Mouse (Mus musculus): ENCODE data around the gene Tiam1.
A peak's percentile ranks its signal among the peaks of the same experiment; 100 is the strongest.

The Tiam1 gene

GRCm38 (mm10) chr16:89912686-89913375, 230.7 kb downstream of the Tiam1 start:
- no peak for DNase-seq (ENCODE audit: low read depth)

GRCm38 (mm10) chr16:89909393-89910068, 234.0 kb downstream of the Tiam1 start:
- DNase-seq (ENCODE audit: low read depth): no peak

DNA sequence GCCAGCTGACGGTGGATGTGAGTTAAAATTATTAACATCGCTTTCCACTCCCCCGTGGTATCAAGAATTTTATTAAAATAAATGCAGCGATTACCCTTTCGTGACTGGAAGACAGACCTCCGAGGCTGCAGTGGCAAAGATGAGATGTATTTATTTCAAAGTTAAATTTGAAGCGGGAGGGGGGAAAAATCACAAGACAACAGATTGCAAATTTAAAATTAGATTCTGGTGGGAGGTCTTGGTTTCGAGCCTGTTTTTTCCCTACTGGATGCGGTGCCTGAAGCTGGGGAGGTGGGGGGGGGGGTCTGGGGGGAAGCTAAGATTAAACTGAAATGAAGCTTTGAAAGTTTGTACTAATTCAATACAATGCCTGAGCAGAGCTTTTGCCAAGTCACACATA, 235.9 kb downstream of the Tiam1 start:
- DNase-seq (ENCODE audit: low read depth): no peak

GRCm38 (mm10) chr16:89906909-89907308, 236.7 kb downstream of the Tiam1 start:
- DNase-seq (ENCODE audit: low read depth): no peak

- DNase-seq (ENCODE audit: low read depth): peak; percentile 63
Measured at GRCm38 (mm10) chr16:89905730-89906305, 237.8 kb downstream of the Tiam1 start.

- peak; percentile 28 for DNase-seq (ENCODE audit: low read depth)
Measured at GRCm38 (mm10) chr16:89904121-89904520, 239.4 kb downstream of the Tiam1 start.

GRCm38 (mm10) chr16:89902578-89903304, 240.8 kb downstream of the Tiam1 start:
- DNase-seq (ENCODE audit: low read depth): no peak

DNA sequence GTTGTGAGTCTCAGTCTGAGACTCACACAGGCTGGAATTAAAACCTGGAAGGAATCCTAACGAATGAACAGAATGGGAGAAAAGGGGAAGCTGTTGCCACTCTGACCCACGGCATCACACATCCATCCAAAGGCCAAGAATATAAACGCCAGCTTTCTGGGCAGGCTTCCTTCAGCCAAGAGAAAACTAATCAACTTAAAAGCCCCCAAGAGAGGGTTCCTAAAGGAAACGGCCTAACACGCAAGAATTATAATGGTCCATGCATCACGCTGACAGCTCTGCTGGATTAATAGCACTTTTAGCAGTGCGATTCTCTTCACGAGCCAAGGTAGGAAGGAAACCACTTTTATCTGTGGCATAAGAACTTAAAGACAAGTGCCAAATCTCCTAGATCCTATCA, 242.9 kb downstream of the Tiam1 start:
- DNase-seq (ENCODE audit: low read depth): no peak

GRCm38 (mm10) chr16:89899192-89899591, 244.4 kb downstream of the Tiam1 start:
- no peak for DNase-seq (ENCODE audit: low read depth)

GRCm38 (mm10) chr16:89898299-89898625, 245.3 kb downstream of the Tiam1 start:
- no peak for DNase-seq (ENCODE audit: low read depth)

- DNase-seq (ENCODE audit: low read depth): no peak
Measured at GRCm38 (mm10) chr16:89897547-89898298, 245.8 kb downstream of the Tiam1 start.

DNA sequence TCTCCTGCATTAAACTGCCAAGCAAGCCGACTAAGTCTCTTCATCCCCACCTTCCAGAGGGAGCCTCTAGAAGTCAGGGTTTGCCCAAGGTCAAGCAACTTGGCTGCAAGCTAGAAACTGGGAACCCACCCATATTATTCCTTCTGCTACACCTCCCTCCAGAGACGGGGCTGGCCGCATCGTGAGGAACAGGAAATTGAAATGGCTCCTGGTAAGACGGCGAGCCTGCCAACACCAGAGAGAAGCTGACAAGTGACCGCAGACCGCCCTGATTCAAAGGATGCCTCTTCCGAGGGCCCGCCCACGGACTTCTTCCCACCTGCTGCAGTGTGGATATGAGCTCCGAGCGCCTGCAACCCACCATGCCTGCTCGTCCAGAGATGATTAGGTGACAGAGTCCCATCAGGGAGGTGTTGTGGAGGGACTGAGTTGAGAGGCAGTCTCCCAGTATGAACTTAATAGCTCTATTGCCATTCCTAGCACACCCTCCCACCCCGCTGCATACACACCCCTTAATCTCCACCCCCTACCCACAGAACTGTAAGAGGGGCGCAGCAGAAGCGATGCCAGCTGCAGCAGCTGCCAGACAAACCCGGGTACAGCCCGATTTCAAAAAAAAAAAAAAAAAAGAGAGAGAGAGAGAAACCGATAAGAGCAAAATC, 246.6 kb downstream of the Tiam1 start:
- no peak for DNase-seq (ENCODE audit: low read depth)

DNA sequence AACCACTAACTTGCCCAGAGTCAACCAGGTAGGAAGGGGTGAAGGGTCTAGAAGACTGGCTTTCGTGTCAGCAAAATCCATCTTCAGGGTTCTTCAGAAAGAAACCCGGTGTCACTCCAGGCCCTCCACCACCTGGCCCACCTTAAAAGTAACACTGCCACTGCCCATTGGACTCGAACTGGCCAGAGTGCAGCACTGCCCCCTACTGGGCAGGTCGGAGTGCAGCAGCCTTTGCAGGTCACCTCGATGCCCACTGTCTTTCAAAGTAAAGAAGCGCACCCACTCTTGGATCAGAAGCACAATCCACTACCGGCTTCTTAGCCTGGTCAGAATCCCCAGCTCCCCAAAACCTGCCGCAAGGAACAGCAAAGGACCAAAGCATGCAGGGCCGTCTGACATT, 247.2 kb downstream of the Tiam1 start:
- DNase-seq (ENCODE audit: low read depth): peak; percentile 54

- no peak for DNase-seq (ENCODE audit: low read depth)
Measured at GRCm38 (mm10) chr16:89895283-89895682, 248.3 kb downstream of the Tiam1 start.

DNA sequence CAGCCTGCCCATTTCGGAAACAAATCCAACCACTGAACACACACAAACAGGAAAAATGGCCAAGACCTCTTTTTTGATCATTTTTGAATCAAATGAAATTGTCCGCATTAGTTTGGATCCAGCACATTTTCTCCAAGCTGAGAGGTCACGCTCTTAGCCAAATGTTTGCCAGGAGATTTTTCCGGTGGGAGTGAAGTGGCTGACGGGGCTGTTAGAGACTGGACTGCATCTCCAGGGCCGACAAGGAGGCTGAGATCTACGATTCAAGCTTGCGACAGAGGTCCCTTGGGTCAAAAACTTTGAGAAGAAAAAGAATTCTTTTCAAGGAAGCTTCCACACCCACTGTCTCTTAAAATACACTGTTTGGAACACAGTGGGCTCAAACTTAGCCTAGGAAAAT, 248.8 kb downstream of the Tiam1 start:
- no peak for DNase-seq (ENCODE audit: low read depth)

DNA sequence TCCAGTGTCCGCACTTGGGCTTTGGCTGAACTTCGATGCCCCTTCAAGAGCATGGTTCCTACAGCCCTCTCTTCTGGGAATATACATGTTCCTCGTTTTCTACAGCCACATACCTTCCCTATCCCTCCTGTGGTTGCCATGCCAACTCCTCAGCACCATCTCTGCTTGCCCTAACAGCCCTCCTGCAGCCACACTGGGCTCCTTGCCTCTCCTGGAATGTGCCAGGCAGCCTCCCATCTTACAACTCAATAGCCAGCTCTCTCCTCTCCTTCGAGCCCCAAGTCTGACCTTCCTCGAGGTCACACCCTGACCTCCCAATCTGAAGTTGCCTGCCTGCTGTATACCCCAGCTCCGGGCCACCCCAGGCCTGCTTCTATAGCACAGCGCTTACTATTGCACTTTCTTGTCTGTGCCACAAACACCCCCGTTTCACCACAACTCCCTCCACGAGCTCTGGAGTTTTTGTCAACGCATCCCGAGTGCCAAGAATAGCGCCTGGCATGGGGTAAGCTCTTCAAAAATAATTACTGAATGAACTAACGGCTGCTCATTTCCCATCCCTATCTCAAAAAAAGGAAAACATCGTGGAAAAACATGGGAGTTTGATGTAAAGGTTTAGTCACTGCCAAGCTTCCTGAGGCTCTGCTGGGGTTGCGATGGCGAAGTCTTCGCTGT, 252.9 kb downstream of the Tiam1 start:
- DNase-seq (ENCODE audit: low read depth): no peak

- DNase-seq (ENCODE audit: low read depth): no peak
Measured at GRCm38 (mm10) chr16:89889890-89890462, 253.6 kb downstream of the Tiam1 start.

- DNase-seq (ENCODE audit: low read depth): no peak
Measured at GRCm38 (mm10) chr16:89886561-89886960, 257.0 kb downstream of the Tiam1 start.

GRCm38 (mm10) chr16:89885661-89886060, 257.9 kb downstream of the Tiam1 start:
- DNase-seq (ENCODE audit: low read depth): no peak

DNA sequence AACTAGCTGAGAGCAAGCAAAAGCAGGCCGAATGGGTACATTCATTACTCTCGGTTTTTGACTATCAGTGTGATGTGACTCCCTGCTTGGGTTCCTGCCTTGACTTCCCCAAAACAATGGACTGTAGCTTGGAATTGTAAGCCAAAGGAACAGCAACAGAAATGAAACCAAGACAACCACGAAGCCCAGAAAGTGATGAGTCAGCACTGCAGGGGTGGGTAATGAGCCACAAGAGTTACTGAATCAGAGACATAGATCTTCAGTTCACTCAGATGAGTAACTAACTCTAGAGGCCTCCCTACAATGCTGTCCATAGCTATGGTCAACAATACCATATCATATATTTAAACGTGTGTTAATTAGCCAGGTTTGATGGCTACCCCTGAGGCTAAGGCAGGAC, 259.7 kb downstream of the Tiam1 start:
- no peak for DNase-seq (ENCODE audit: low read depth)
